Mouse (Mus musculus) liver, embryonic 14.5 days (tissue): ENCODE results near the gene 1700016C15Rik.

Experiments used
- CTCF ChIP-seq: IDR thresholded peaks from 2 replicates; pipeline ENCODE4 v1.5.1; 2016; ENCODE audit warnings: antibody characterized with exemption, low read depth, control low read depth
- EP300 ChIP-seq: IDR thresholded peaks from 2 replicates; pipeline ENCODE4 v1.6.1; 2016; ENCODE audit warnings: antibody characterized with exemption, low read depth

DNA sequence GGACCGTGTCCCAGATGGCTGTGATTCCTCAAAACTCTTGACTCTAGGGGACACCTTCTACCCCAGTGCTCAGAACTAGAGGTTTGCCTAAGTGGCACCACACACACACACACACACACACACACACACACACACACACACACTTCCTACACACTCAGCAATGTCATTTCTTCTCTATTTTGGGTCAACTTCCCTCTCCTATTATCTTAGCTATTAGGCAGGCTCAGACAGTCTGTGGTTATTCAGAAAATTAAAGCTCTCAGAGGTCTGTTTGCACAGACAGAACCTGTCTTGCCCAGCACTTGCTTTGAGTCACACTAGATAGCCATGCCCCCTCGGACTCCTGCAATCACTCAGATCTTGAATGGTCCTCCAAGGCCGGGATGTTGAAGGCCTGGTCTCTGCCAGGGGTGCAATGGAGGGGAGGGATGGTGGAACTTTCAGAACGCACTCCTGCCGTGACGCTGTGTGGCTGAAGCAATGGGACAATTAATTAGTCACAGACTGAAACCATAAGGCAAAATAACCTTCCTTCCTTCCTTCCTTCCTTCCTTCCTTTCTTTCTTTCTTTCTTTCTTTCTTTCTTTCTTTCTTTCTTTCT, 8.0 kb downstream of the 1700016C15Rik start:
- TF ChIP-seq CTCF: no peak
- TF ChIP-seq EP300: no peak
